Mouse (Mus musculus) liver, embryonic 16.5 days (tissue): Measurements from ENCODE around the gene Cadps2. TPM values are rescaled to one million over a fixed set of nuclear protein-coding genes. Genes with fewer than 3 reads are reported as not detected.

Source experiments
- ATAC-seq: fragments of 200-750 bp; cut with Nextera tagmentation; 2 replicates; pipeline ENCODE4 v1.8.0; 2017; ENCODE audit warnings: low read depth, mild to moderate bottlenecking, moderate number of reproducible peaks, moderate library complexity
- H3K27ac ChIP-seq: fragments of 300-500 bp; sonication (generic); 2 replicates; pipeline ENCODE4 v1.5.1; 2014; ENCODE audit warnings: mild to moderate bottlenecking, low read length
- H3K27me3 ChIP-seq: fragments of 300-500 bp; sonication (generic); 2 replicates; pipeline ENCODE4 v1.6.1; 2014; ENCODE audit warnings: low read depth, low read length, mixed read lengths; ENCODE audit not compliant: control insufficient read depth, insufficient read depth
- H3K36me3 ChIP-seq: fragments of 300-500 bp; sonication (generic); 2 replicates; pipeline ENCODE4 v1.6.1; 2014; ENCODE audit warnings: mild to moderate bottlenecking; ENCODE audit not compliant: control insufficient read depth, insufficient read depth
- H3K4me1 ChIP-seq: fragments of 300-500 bp; sonication (generic); 2 replicates; pipeline ENCODE4 v1.6.1; 2014; ENCODE audit warnings: low read depth, low read length, mixed read lengths; ENCODE audit not compliant: control insufficient read depth
- H3K4me2 ChIP-seq: fragments of 300-500 bp; sonication (generic); 2 replicates; pipeline ENCODE4 v1.6.1; 2014; ENCODE audit warnings: low read depth, low read length, mixed read lengths
- H3K4me3 ChIP-seq: fragments of 300-500 bp; sonication (generic); 2 replicates; pipeline ENCODE4 v1.5.1; 2014; ENCODE audit warnings: low read depth, mild to moderate bottlenecking, low read length
- H3K9ac ChIP-seq: fragments of 300-500 bp; sonication (generic); 2 replicates; pipeline ENCODE4 v1.6.1; 2014; ENCODE audit warnings: low read depth, low read length
- H3K9me3 ChIP-seq: fragments of 300-500 bp; sonication (generic); replicated peaks from 2 replicates; pipeline ENCODE4 v1.6.1; 2016; ENCODE audit warnings: low read length; ENCODE audit not compliant: control insufficient read depth
- WGBS: fragments of 180-500 bp; shearing (Covaris S2); extraction: QIAGEN DNeasy Blood & Tissue Kit; methylation state at CpG from one replicate; pipeline ENCODE4 v1.1.7; 2014; ENCODE audit not compliant: insufficient replicate concordance; 5-methylcytosine and 5-hydroxymethylcytosine counted together
- polyA plus RNA-seq: library from polyadenylated mRNA; unstranded; fragments of >200 nt; fragmentation: Nextera tagmentation; extraction: Ambion mirVana; gene quantifications from 2 replicates; pipeline ENCODE4 v1.2.1, GENCODE M21; 2015

Gene Cadps2
- polyA plus RNA-seq, 1 experiment from 2014 or later, result 0.06 TPM

- ATAC-seq, result no peak
- H3K9ac ChIP-seq, result no peak overlapping the region
- no peaks in the 10 kb centered on the region for H3K36me3 ChIP-seq
- H3K9me3 ChIP-seq, result no peaks in the 10 kb centered on the region
- no peaks in the 10 kb centered on the region for H3K4me1 ChIP-seq
- no peaks in the 10 kb centered on the region for H3K27me3 ChIP-seq
- H3K4me3 ChIP-seq, result no peak overlapping the region
- H3K27ac ChIP-seq, result no peak overlapping the region
- WGBS, result 62% methylated on average over 8 of the region's 8 CpGs
- H3K4me2 ChIP-seq, result no peak overlapping the region
These were observed 524.3 kb downstream of the Cadps2 start for GRCm38 (mm10) chr6:23314945-23315344.

GRCm38 (mm10) chr6:23314291-23314690 lies 524.9 kb downstream of the Cadps2 start:
- H3K4me3 ChIP-seq, result no peak overlapping the region
- H3K9ac ChIP-seq, result no peak overlapping the region
- no peak overlapping the region for H3K27ac ChIP-seq
- no peaks in the 10 kb centered on the region for H3K36me3 ChIP-seq
- WGBS, result 68% methylated on average over 5 of the region's 5 CpGs
- H3K27me3 ChIP-seq, result no peaks in the 10 kb centered on the region
- no peak for ATAC-seq
- no peak overlapping the region for H3K4me2 ChIP-seq
- no peaks in the 10 kb centered on the region for H3K4me1 ChIP-seq
- no peaks in the 10 kb centered on the region for H3K9me3 ChIP-seq

GRCm38 (mm10) chr6:23306046-23306445 lies 533.2 kb downstream of the Cadps2 start:
- H3K4me1 ChIP-seq, result no peaks in the 10 kb centered on the region
- H3K36me3 ChIP-seq, result no peaks in the 10 kb centered on the region
- no peak overlapping the region for H3K4me3 ChIP-seq
- H3K9ac ChIP-seq, result no peak overlapping the region
- WGBS, result 71% methylated on average over 6 of the region's 6 CpGs
- H3K27ac ChIP-seq, result no peak overlapping the region
- no peaks in the 10 kb centered on the region for H3K9me3 ChIP-seq
- H3K4me2 ChIP-seq, result no peak overlapping the region
- no peaks in the 10 kb centered on the region for H3K27me3 ChIP-seq
- ATAC-seq, result no peak

- H3K4me2 ChIP-seq, result no peak overlapping the region
- H3K4me3 ChIP-seq, result no peak overlapping the region
- no peak for ATAC-seq
- no peak overlapping the region for H3K9ac ChIP-seq
- WGBS, result 54% methylated on average over 2 of the region's 2 CpGs
- H3K27me3 ChIP-seq, result no peaks in the 10 kb centered on the region
- H3K27ac ChIP-seq, result no peak overlapping the region
- H3K4me1 ChIP-seq, result no peaks in the 10 kb centered on the region
- no peaks in the 10 kb centered on the region for H3K36me3 ChIP-seq
- H3K9me3 ChIP-seq, result no peaks in the 10 kb centered on the region
These were observed 540.6 kb downstream of the Cadps2 start for GRCm38 (mm10) chr6:23298596-23298995.

GRCm38 (mm10) chr6:23294685-23295084 lies 544.5 kb downstream of the Cadps2 start:
- no peak overlapping the region for H3K4me2 ChIP-seq
- WGBS, result 65% methylated on average over 4 of the region's 4 CpGs
- H3K9me3 ChIP-seq, result no peaks in the 10 kb centered on the region
- H3K36me3 ChIP-seq, result no peaks in the 10 kb centered on the region
- ATAC-seq, result no peak
- no peaks in the 10 kb centered on the region for H3K4me1 ChIP-seq
- no peak overlapping the region for H3K27ac ChIP-seq
- no peak overlapping the region for H3K4me3 ChIP-seq
- no peak overlapping the region for H3K9ac ChIP-seq
- H3K27me3 ChIP-seq, result no peaks in the 10 kb centered on the region

GRCm38 (mm10) chr6:23288752-23289151 lies 550.5 kb downstream of the Cadps2 start:
- no peaks in the 10 kb centered on the region for H3K4me1 ChIP-seq
- no peak overlapping the region for H3K4me3 ChIP-seq
- H3K27me3 ChIP-seq, result no peaks in the 10 kb centered on the region
- H3K4me2 ChIP-seq, result no peak overlapping the region
- 59% methylated on average over 4 of the region's 4 CpGs for WGBS
- no peak for ATAC-seq
- H3K36me3 ChIP-seq, result no peaks in the 10 kb centered on the region
- H3K9ac ChIP-seq, result no peak overlapping the region
- H3K27ac ChIP-seq, result no peak overlapping the region
- H3K9me3 ChIP-seq, result no peaks in the 10 kb centered on the region

GRCm38 (mm10) chr6:23281514-23281820 lies 557.8 kb downstream of the Cadps2 start:
- no peaks in the 10 kb centered on the region for H3K4me1 ChIP-seq
- H3K36me3 ChIP-seq, result no peaks in the 10 kb centered on the region
- H3K9me3 ChIP-seq, result no peaks in the 10 kb centered on the region
- no peak overlapping the region for H3K4me2 ChIP-seq
- no peak overlapping the region for H3K9ac ChIP-seq
- H3K27ac ChIP-seq, result no peak overlapping the region
- H3K4me3 ChIP-seq, result no peak overlapping the region
- H3K27me3 ChIP-seq, result no peaks in the 10 kb centered on the region
- 52% methylated on average over 9 of the region's 9 CpGs for WGBS
- ATAC-seq, result no peak

GRCm38 (mm10) chr6:23280811-23281513 lies 558.3 kb downstream of the Cadps2 start:
- H3K4me2 ChIP-seq, result no peak overlapping the region
- H3K9me3 ChIP-seq, result no peaks in the 10 kb centered on the region
- ATAC-seq, result no peak
- no peaks in the 10 kb centered on the region for H3K4me1 ChIP-seq
- no peaks in the 10 kb centered on the region for H3K27me3 ChIP-seq
- H3K4me3 ChIP-seq, result no peak overlapping the region
- 53% methylated on average over 15 of the region's 15 CpGs for WGBS
- no peak overlapping the region for H3K9ac ChIP-seq
- H3K36me3 ChIP-seq, result no peaks in the 10 kb centered on the region
- H3K27ac ChIP-seq, result no peak overlapping the region

- no peak for ATAC-seq
- 63% methylated on average over 4 of the region's 4 CpGs for WGBS
- H3K9ac ChIP-seq, result no peak overlapping the region
These were observed 565.7 kb downstream of the Cadps2 start for GRCm38 (mm10) chr6:23273483-23273882.

More at GRCm38 (mm10) chr6:23273483-23273882, 565.7 kb downstream of the Cadps2 start:
- H3K27ac ChIP-seq, result no peak overlapping the region
- no peak overlapping the region for H3K4me2 ChIP-seq
- H3K36me3 ChIP-seq, result no peaks in the 10 kb centered on the region
- no peak overlapping the region for H3K4me3 ChIP-seq
- H3K4me1 ChIP-seq, result no peaks in the 10 kb centered on the region
- no peaks in the 10 kb centered on the region for H3K9me3 ChIP-seq
- no peaks in the 10 kb centered on the region for H3K27me3 ChIP-seq
